Mouse (Mus musculus) inflammation-experienced regulatory T-cells, adult 6 months (primary cell): ENCODE data around the gene Rfxap. TPM values are rescaled to one million over a fixed set of nuclear protein-coding genes. Genes with fewer than 3 reads are reported as not detected.
"Not testable (repeated sequence)": the region's sequence is repeated elsewhere in the genome, so short reads cannot be mapped to it uniquely, and the experiment has no call there.

Source experiments
- ATAC-seq: one replicate; pipeline ENCODE4 v1.8.0; 2017
- polyA plus RNA-seq, 3 experiments: library from polyadenylated mRNA; unstranded; fragments of 100-300 nt; shearing (Covaris generic); gene quantifications; one replicate each; pipeline ENCODE4 v1.2.1; 2017

The Rfxap gene
- polyA plus RNA-seq, 3 experiments from 2014 or later = 3.6 to 6.0 (median 5.8) TPM

DNA sequence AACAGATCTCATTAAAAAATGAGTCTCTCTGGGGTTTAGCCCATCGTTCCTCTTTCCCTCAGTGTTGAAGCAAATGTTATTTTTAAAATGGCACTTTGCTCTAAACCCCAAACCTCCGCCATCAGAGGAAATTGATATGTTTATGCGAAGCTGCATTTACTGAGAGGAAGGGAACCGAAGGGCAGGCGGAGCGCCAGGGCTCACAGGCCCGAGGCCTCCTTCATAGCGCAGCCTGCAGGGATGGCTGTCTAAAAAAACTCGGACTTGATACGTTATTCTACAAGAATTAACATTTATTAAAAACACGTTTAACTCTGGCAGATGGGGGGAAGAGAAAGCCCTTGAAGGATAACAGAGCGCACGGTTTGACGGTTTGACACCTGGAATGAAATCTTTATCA, 41.6 kb downstream of the Rfxap start:
- ATAC-seq = no peak

DNA sequence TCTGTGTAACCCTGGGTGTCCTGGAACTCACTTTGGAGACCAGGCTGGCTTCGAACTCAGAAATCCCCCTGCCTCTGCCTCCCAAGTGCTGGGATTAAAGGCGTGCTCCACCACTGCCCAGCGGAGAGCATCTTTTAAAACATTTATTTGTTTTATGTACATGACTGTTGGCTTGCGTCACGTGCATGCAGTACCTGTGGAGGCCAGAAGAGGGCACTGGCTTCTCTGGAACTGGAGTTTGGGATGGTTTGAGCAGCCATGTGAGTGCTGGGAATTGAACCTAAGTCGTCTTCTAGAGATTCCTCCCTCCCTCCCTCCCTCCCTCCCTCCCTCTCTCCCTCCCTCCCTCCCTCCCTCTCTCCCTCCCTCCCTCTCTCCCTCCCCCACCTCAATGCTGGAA, 42.1 kb downstream of the Rfxap start:
- ATAC-seq = not testable (repeated sequence)

DNA sequence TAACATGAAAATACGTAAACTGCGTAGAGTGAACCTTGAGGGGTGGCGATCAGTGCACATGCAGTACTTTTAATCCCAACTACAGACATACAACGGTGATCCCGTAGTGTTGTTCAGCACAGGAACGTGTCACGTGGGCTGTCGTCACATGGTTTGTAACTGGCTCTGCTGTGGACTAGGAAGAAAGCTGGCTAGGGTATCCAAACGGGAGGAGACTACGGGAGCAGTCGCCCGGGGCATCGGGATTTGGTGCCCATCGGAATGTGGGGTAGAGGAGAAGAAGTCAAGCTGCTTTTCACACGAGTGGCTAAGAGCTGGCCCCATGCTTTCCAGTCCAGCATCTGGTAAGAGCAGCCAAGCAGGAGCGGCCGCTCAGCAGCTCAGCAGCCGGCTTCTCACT, 43.2 kb downstream of the Rfxap start:
- ATAC-seq = no peak

- ATAC-seq = no peak
Measured at GRCm38 (mm10) chr3:54761258-54761657, 46.3 kb downstream of the Rfxap start.

GRCm38 (mm10) chr3:54760321-54761115, 47.1 kb downstream of the Rfxap start:
- no peak for ATAC-seq

- no peak for ATAC-seq
Measured at GRCm38 (mm10) chr3:54759211-54759610, 48.4 kb downstream of the Rfxap start.

- ATAC-seq = no peak
Measured at GRCm38 (mm10) chr3:54757446-54757845, 50.1 kb downstream of the Rfxap start.

GRCm38 (mm10) chr3:54756058-54756457, 51.5 kb downstream of the Rfxap start:
- ATAC-seq = no peak

- no peak for ATAC-seq
Measured at GRCm38 (mm10) chr3:54755145-54756041, 52.2 kb downstream of the Rfxap start, which contains the start of gene Smad9. Gene Smad9, plus strand, starts transcription at chr3:54755582.

GRCm38 (mm10) chr3:54753411-54753810, 54.2 kb downstream of the Rfxap start:
- no peak for ATAC-seq

Other genes starting within 250 kb of the Rfxap start
- 100 to 1,000 TPM; 167 to 260 (median 233) TPM for gene Supt20, start 115.0 kb downstream of the Rfxap start, polyA plus RNA-seq
- gene Gm21958, start 93.4 kb downstream of the Rfxap start, polyA plus RNA-seq = 1 to 10 TPM in 2 of 3 experiments, not detected in 1; 1.1 TPM
- gene Exosc8, start 72.4 kb downstream of the Rfxap start, polyA plus RNA-seq = 100 to 1,000 TPM; 228 to 264 (median 247) TPM
- 10 to 100 TPM; 71.1 to 93.1 (median 79.9) TPM for gene Alg5, start 72.3 kb downstream of the Rfxap start, polyA plus RNA-seq
- not detected for gene Smad9, start 52.2 kb downstream of the Rfxap start, polyA plus RNA-seq
- not detected for gene Sertm1, start 108.1 kb upstream of the Rfxap start, polyA plus RNA-seq
- gene Ccna1, start 247.7 kb upstream of the Rfxap start, polyA plus RNA-seq = not detected